Mouse (Mus musculus): ENCODE data around the gene Gm21915.

Gene Gm21915

DNA sequence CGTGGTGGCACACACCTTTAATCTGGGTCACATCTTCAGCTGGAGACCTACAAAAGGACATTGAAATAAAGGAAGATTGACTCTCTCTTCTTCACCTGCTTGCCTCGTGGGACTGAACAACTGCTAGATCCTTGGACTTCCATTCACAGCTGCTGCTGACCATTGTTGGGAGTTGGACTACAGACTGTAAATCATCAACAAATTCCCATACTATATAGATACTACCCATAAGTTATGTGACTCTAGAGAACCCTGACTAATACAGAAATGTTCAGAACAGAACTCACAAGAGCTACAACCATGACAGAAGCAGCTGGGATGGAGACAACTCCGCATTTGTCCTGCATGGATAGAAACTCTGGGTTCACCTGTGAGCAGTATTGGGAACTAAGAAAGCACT is at the start of gene Gm21915:
Gene Gm21915, plus strand, starts transcription at position 301 of the 400 bp plus-strand sequence.
- no peak for DNase-seq (ENCODE audit: low spot score)

DNA sequence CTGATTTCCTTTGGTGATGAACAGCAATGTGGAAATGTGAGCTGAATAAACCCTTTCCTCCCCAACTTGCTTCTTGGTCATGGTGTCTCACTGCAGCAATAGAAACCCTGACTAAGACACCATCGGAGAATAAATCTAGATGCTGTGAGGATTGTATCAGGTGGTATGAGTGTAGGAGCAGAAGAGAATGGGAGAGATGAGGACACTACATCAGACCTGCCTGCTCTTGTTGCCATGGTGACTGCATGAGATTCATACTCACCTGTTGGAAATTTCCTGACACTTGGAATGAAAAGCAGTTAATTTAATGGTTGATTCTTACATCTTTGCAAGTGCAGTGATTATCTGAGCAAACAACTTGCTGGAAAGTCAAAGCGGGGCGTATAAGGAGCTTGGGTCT is 48.1 kb upstream of the Gm21915 start:
- no peak for DNase-seq (ENCODE audit: low spot score)

DNA sequence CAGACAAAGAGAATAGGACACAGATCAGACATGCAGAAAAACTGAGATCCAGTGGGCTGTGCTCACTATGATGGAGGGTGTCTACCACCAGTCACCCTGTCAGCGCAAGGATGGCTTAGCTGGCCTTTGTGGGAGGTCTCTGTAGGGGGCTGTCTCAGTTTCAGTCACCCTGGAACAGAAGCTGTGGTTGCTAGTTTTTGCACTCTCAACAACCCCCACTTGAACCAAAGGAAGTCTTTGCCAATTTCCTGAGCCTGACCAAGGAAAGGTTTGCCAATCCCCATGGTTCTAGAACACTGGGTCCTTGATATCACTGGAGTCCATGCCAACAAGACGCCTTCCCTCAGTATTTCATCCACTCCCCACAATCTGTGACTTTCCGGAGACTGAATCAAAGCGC is 47.6 kb upstream of the Gm21915 start:
- DNase-seq (ENCODE audit: low spot score): no peak

DNA sequence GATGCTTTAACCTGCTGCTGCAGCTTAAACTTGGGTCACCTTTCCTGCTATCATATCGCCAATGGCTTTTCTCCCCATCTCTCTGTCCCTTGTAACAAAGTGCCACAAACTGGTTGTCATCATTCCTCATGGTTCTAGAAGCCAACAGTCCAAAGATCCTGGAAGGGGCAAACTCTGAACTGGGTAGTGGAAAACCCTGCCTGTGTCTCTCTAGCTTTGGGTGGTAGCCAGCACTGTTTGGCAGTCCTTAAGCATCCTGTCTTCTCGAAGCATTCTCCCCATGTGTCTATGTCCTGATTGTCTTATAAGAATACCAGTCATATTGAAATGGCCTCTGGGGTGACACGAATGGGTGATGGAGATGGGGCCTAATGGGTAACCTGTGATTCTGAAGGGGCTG is 45.1 kb upstream of the Gm21915 start:
- DNase-seq (ENCODE audit: low spot score): no peak

GRCm38 (mm10) chr9:40626566-40626965 is 43.8 kb upstream of the Gm21915 start:
- DNase-seq (ENCODE audit: low spot score): no peak

- no peak for DNase-seq (ENCODE audit: low spot score)
Measured at GRCm38 (mm10) chr9:40627146-40627713, 43.2 kb upstream of the Gm21915 start.

DNA sequence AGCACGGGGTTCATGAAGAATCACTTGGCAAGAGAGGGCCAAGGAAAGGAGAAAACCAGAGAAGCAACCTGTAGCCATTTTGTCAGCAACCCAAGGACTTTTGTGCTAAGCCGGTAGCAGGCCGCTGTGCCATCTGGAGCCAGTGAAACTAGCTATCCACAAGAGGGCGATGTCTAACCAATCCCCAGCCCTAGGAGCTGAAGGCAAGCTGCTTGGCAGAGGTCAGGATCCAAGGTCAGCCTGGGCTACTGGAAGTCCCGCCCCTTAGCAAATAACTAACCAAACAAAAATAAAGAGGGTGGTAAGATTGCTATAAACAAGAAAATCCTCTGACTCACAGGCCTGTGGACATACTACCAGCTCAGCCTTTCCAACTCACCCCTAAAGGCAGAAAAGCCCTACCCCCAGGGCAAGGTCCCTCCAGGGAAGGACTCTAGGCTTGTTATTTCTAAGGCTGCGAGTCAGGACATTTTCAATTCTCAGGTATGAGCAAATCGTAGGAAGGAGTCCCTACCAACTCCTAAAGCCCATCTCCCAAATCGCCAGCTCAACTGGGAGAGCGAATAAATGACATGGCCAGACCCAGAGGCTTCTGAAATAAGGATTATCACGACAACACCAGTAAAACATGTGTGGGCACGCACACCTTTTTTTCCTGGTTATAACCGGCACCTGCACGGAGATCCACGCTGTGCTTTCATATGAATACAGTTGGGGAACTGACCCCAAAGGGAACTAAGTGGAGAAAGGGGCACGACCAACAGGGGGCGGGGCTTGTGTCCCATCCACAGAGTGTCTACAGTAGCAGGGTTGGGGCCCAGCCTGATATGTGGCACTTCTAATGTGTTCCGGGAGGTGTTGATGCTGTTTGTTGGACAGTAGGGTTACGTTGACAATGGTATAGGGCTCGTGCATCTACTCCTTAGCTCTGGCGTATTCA is 42.0 kb upstream of the Gm21915 start:
- DNase-seq (ENCODE audit: low spot score): peak; percentile 85

- no peak for DNase-seq (ENCODE audit: low spot score)
Measured at GRCm38 (mm10) chr9:40629441-40629840, 41.0 kb upstream of the Gm21915 start.

- no peak for DNase-seq (ENCODE audit: low spot score)
Measured at GRCm38 (mm10) chr9:40631101-40631500, 39.3 kb upstream of the Gm21915 start.

- DNase-seq (ENCODE audit: low spot score): no peak
Measured at GRCm38 (mm10) chr9:40631505-40631904, 38.9 kb upstream of the Gm21915 start.

- peak; percentile 76 for DNase-seq (ENCODE audit: low spot score)
Measured at GRCm38 (mm10) chr9:40636054-40636453, 34.4 kb upstream of the Gm21915 start.

GRCm38 (mm10) chr9:40637705-40638393 is 32.6 kb upstream of the Gm21915 start:
- DNase-seq (ENCODE audit: low spot score): no peak

DNA sequence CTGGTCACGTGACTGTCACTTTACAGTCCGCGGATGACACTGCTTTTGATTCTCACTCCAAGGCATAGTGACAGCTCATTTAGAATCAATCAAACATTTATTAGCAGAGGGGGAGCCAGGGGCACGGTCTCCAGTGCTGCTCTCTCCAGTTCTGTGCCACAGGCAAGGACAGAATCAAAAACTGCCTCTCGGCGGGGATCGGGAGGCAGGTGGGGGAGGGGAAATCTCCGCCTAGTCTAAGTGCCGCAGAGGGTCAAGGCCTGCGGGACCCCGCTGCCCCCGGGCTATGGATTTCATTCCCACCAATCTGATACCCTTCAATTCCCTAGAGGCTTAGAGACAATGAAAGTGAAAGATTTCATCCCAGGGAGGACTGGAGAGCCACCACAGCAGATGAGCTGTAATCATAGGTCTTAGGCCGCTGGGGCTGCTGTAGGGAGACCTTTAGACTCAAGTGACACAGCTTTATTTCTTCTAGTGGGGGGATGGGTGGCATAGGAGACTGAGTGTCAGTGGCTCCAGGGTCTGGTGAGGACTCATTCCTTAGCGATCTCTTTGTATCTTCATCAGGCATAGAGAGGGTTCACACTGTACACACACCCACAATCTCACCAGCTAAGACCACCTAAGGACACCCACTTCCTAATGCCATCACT is 31.9 kb upstream of the Gm21915 start:
- peak; percentile 82 for DNase-seq (ENCODE audit: low spot score)

DNA sequence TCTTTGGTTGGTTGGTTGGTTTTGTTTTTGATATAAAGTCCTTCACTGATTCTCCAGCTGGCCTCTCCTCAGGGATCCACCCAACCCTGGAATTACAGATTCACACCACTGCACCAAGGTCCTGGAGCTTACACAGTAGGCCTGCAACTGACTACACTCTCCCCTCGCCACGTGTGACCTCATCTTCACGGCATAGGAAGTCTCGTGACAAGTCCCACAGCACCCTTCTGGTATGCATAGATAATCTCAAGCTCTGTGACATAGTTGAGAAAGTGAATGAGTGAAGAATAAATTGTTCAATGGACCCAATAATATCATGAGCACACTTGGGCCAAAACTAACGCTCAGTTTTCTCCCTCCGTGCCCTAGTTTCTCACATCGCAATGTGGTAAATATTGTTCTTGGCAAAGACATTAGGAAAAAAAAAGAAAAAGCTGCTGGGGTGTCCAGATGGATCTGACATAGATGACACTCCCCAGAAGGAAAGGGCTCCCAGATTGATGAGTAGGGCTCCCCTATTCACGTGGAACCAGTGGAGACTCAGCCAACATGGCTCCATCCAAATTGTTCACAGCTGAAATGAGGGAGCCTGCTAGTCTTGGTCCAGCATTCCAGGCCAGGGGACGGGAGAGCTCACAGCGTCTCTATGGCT is 30.8 kb upstream of the Gm21915 start:
- no peak for DNase-seq (ENCODE audit: low spot score)

GRCm38 (mm10) chr9:40641318-40641717 is 29.1 kb upstream of the Gm21915 start:
- no peak for DNase-seq (ENCODE audit: low spot score)

- peak; percentile 46 for DNase-seq (ENCODE audit: low spot score)
Measured at GRCm38 (mm10) chr9:40642470-40643220, 27.8 kb upstream of the Gm21915 start.

- DNase-seq (ENCODE audit: low spot score): no peak
Measured at GRCm38 (mm10) chr9:40649444-40649843, 21.0 kb upstream of the Gm21915 start.

DNA sequence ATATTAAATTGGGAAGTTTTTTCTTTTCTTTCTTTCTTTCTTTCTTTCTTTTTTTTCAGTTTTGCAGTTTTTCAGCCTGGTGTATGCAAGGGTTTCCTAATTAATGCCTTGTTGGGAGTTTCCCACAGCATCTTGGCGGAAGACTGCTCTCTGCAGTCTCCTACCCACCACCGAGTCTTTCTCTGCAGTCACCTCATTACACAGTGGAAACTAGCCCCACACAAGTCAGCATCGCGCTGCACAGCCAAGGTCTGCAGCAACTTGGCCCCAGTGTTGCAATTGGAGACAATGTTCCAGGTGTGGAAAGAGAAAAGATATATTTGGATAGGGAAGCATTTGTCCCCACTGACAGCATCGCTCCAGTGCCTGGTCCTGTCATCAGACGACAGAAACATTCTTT is 20.4 kb upstream of the Gm21915 start:
- DNase-seq (ENCODE audit: low spot score): no peak

GRCm38 (mm10) chr9:40651239-40651859 is 19.1 kb upstream of the Gm21915 start:
- no peak for DNase-seq (ENCODE audit: low spot score)

DNA sequence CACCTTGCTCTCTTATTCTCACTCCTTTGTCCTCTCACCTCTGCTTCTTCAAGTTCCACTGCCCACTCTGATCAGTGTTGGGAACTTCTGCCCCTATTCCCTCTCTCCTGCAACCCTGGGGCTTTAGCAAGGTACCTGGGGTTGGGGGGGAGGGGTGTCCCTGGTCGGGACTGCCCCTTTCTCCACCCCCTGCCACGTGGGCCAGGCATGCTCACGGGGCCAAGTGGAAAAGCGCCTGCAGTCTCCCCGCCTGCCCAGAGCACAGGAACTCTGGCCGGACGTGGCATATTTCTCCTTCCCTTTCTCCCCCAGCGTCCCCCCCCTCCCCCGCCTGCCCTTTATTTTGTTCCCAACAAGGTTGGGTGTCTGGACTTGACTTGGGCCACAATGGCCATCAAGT is 17.7 kb upstream of the Gm21915 start:
- DNase-seq (ENCODE audit: low spot score): no peak
